Comparison of ENCODE assay signal across 9 mouse cellular contexts in genomic region chrX:73484076-73484475, GRCm38 (mm10). TPM values are rescaled to one million over a fixed set of nuclear protein-coding genes. Genes with fewer than 3 reads are reported as not detected.
A peak's percentile ranks its signal among the peaks of the same experiment; 100 is the strongest.
DNase-seq lines count a peak whose midpoint lies in the region; ATAC-seq and TF ChIP-seq lines count a peak whose summit lies in the region.
"Had no signal": no experiment of that assay in that cellular context is flagged by ENCODE, and none has a peak within 500 bp of the region (broad histone marks: within the 10 kb centered on the region; RNA-seq: fewer than 3 reads in every experiment).

No protein-coding gene starts in this region.

- intact Hi-C loops in heart, postnatal 25 days (cut with DNase I) = no loop called here

- no peak for TF ChIP-seq POLR2A in myocyte (IDR thresholded peaks at IDR 0.05; ENCODE audit: insufficient read length, low read depth)

- H3K27me3 ChIP-seq in heart, embryonic 12.5 days (replicated peaks) = peaks cover 51% of the 10 kb centered on the region
- H3K27me3 ChIP-seq in embryonic facial prominence, embryonic 14.5 days (replicated peaks; ENCODE audit: control insufficient read depth, insufficient read depth, low read length) = 0 out of 2 replicates have a peak, but pooled peaks cover 5% of the 10 kb centered on the region
- H3K27me3 ChIP-seq in intestine, embryonic 14.5 days (replicated peaks; ENCODE audit: control insufficient read depth, insufficient read depth, low read length) = 0 out of 2 replicates have a peak, but pooled peaks cover 5% of the 10 kb centered on the region
- H3K27me3 ChIP-seq in myocyte (ENCODE audit: control insufficient read depth, insufficient read depth, insufficient read length) = no peaks in the 10 kb centered on the region
- H3K27me3 ChIP-seq in midbrain, embryonic 10.5 days (ENCODE audit: low read depth, poor library complexity, severe bottlenecking) = peaks cover 82% of the 10 kb centered on the region

- H3K9ac ChIP-seq in heart, embryonic 12.5 days = peak overlapping the region; percentile 71
- peak overlapping the region; percentile 73 for H3K9ac ChIP-seq in embryonic facial prominence, embryonic 14.5 days (ENCODE audit: low read depth, low read length)
- H3K9ac ChIP-seq in intestine, embryonic 14.5 days (ENCODE audit: low read length) = peak overlapping the region; percentile 38; the same call in 1 of the 2 replicates

- DNase-seq in heart, postnatal 25 days (ENCODE audit: low spot score) = no peak
- DNase-seq in embryonic facial prominence, embryonic 14.5 days (ENCODE audit: low spot score) = no peak
- no peak for DNase-seq in intestine, embryonic 14.5 days (ENCODE audit: low spot score)
- DNase-seq in urinary bladder, adult 2 months (ENCODE audit: low spot score) = no peak
- DNase-seq in midbrain, embryonic 10.5 days (ENCODE audit: low spot score) = no peak
- no peak for DNase-seq in frontal cortex, adult 2 months (ENCODE audit: extremely low spot score in 1 of 2, low spot score in 1 of 2)

- H3K9me3 ChIP-seq in heart, embryonic 12.5 days (replicated peaks) = no peaks in the 10 kb centered on the region
- H3K9me3 ChIP-seq in embryonic facial prominence, embryonic 14.5 days (ENCODE audit: control insufficient read depth, low read length) = no peaks in the 10 kb centered on the region
- no peaks in the 10 kb centered on the region for H3K9me3 ChIP-seq in intestine, embryonic 14.5 days (ENCODE audit: control insufficient read depth, low read length)
- no peaks in the 10 kb centered on the region for H3K9me3 ChIP-seq in midbrain, embryonic 10.5 days (replicated peaks)

- 45% methylated on average over 1 of the region's 1 CpGs for WGBS in heart, embryonic 12.5 days
- 52% methylated on average over 1 of the region's 1 CpGs for WGBS in embryonic facial prominence, embryonic 14.5 days
- WGBS in intestine, embryonic 14.5 days = 50% methylated on average over 1 of the region's 1 CpGs
- WGBS in midbrain, embryonic 10.5 days = 55% methylated on average over 1 of the region's 1 CpGs

- H3K79me2 ChIP-seq in myocyte (ENCODE audit: control insufficient read depth, insufficient read depth) = peaks cover 29% of the 10 kb centered on the region

- H3K36me3 ChIP-seq in heart, embryonic 12.5 days = no peaks in the 10 kb centered on the region
- H3K36me3 ChIP-seq in embryonic facial prominence, embryonic 14.5 days (ENCODE audit: control insufficient read depth, insufficient read depth, low read length) = no peaks in the 10 kb centered on the region
- no peaks in the 10 kb centered on the region for H3K36me3 ChIP-seq in intestine, embryonic 14.5 days (ENCODE audit: control insufficient read depth, insufficient read depth, low read length)
- no peaks in the 10 kb centered on the region for H3K36me3 ChIP-seq in myocyte (ENCODE audit: control insufficient read depth, insufficient read depth)
- no peaks in the 10 kb centered on the region for H3K36me3 ChIP-seq in midbrain, embryonic 10.5 days

- 0 out of 2 replicates have a peak, but pooled peaks cover 10% of the 10 kb centered on the region for H3K4me1 ChIP-seq in heart, embryonic 12.5 days (replicated peaks)
- peaks cover 6% of the 10 kb centered on the region; the same call in 1 of the 2 replicates for H3K4me1 ChIP-seq in embryonic facial prominence, embryonic 14.5 days (ENCODE audit: control insufficient read depth, insufficient read depth, low read length)
- peaks cover 5% of the 10 kb centered on the region; the same call in 1 of the 2 replicates for H3K4me1 ChIP-seq in intestine, embryonic 14.5 days (replicated peaks; ENCODE audit: control insufficient read depth, insufficient read depth, low read length)
- H3K4me1 ChIP-seq in midbrain, embryonic 10.5 days = peaks cover 4% of the 10 kb centered on the region; the same call in 1 of the 2 replicates

- peak overlapping the region; percentile 63 for H3K4me2 ChIP-seq in heart, embryonic 12.5 days
- H3K4me2 ChIP-seq in embryonic facial prominence, embryonic 14.5 days (ENCODE audit: low read depth, low read length) = peak overlapping the region; percentile 55
- peak overlapping the region; percentile 49 for H3K4me2 ChIP-seq in intestine, embryonic 14.5 days (ENCODE audit: low read length)
- peak overlapping the region; percentile 89 for H3K4me2 ChIP-seq in myocyte (ENCODE audit: low read depth)

- peak overlapping the region; percentile 46 for H3K4me3 ChIP-seq in heart, embryonic 12.5 days
- H3K4me3 ChIP-seq in embryonic facial prominence, embryonic 14.5 days (ENCODE audit: low read depth, low read length) = peak overlapping the region; percentile 49
- peak overlapping the region; percentile 31 for H3K4me3 ChIP-seq in intestine, embryonic 14.5 days (ENCODE audit: low read depth, low read length)
- H3K4me3 ChIP-seq in myocyte = peak overlapping the region; percentile 66
- H3K4me3 ChIP-seq in midbrain, embryonic 10.5 days = no peak overlapping the region

- no peak for ATAC-seq in heart, embryonic 12.5 days (ENCODE audit: insufficient number of reproducible peaks, low FRiP score)
- no peak for ATAC-seq in embryonic facial prominence, embryonic 14.5 days (ENCODE audit: low read depth)
- ATAC-seq in intestine, embryonic 14.5 days (replicated peaks; ENCODE audit: low FRiP score, low TSS enrichment, low read depth) = no peak

- H3ac ChIP-seq in myocyte (ENCODE audit: control insufficient read depth, insufficient read length) = peak overlapping the region; percentile 2

- H3K27ac ChIP-seq in heart, embryonic 12.5 days (ENCODE audit: poor library complexity, severe bottlenecking) = peak overlapping the region; percentile 66
- H3K27ac ChIP-seq in embryonic facial prominence, embryonic 14.5 days (replicated peaks; ENCODE audit: low read depth, low read length) = peak overlapping the region; percentile 79
- H3K27ac ChIP-seq in intestine, embryonic 14.5 days (ENCODE audit: low read depth) = 0 out of 2 replicates have a peak overlapping the region, but pooled peaks have one; percentile 43
- no peak overlapping the region for H3K27ac ChIP-seq in midbrain, embryonic 10.5 days (replicated peaks)

TF ChIP-seq in myocyte, 11 proteins besides CTCF, POLR2A, EP300 and RAD21 (continues in another document):
- TF ChIP-seq E2F4 (IDR thresholded peaks at IDR 0.05; ENCODE audit: insufficient read depth) (no peak), USF1 (IDR thresholded peaks at IDR 0.05; ENCODE audit: low read depth) (no peak), TCF3 (IDR thresholded peaks at IDR 0.05; ENCODE audit: insufficient read length, low read depth) (no peak), MYOG (IDR thresholded peaks at IDR 0.05; ENCODE audit: control insufficient read depth in 1 of 3, insufficient read depth in 1 of 3, insufficient read length in 2 of 3, low read depth in 2 of 3) (no peak), MYOD1 (IDR thresholded peaks at IDR 0.05; ENCODE audit: control insufficient read depth in 1 of 3, insufficient read length in 2 of 3, low read depth in 2 of 3) (no peak), MAX (IDR thresholded peaks at IDR 0.05; ENCODE audit: low read depth) (no peak), TCF12 (IDR thresholded peaks at IDR 0.05; ENCODE audit: insufficient read depth, poor library complexity, severe bottlenecking) (no peak), REST (IDR thresholded peaks at IDR 0.05; ENCODE audit: insufficient read depth, insufficient read length) (no peak), POLR2AphosphoS2 (IDR thresholded peaks at IDR 0.05; ENCODE audit: insufficient read length, low read depth) (no peak), SRF (IDR thresholded peaks at IDR 0.05; ENCODE audit: control insufficient read depth, insufficient read length, low read depth) (no peak)

RNA-seq across cellular contexts. Expression of gene Bgn, which starts 0.7 kb away (rescaled TPM):
- polyA plus RNA-seq in heart, embryonic 12.5 days (2016; fragmentation: Nextera tagmentation; extraction: Ambion mirVana) = 71.9 and 72.9 TPM in 2 replicates
- total RNA-seq in heart, postnatal 25 days (2021) = 100 to 1,000 TPM; 213 to 224 TPM
- polyA plus RNA-seq in embryonic facial prominence, embryonic 14.5 days (2014; fragmentation: Nextera tagmentation; extraction: Ambion mirVana) = 263 and 311 TPM in 2 replicates
- 52.7 and 58.1 TPM in 2 replicates for polyA plus RNA-seq in intestine, embryonic 14.5 days (2014; fragmentation: Nextera tagmentation; extraction: Ambion mirVana)
- polyA plus RNA-seq in myocyte (2012; fragmentation: generic; extraction: Trizol) = 1,139 TPM
- polyA plus RNA-seq in urinary bladder, adult 2 months (2012; rRNA removed) = 589 and 923 TPM in 2 replicates
- 16.4 and 27.9 TPM in 2 replicates for polyA plus RNA-seq in midbrain, embryonic 10.5 days (2016; fragmentation: Nextera tagmentation; extraction: Ambion mirVana)
- polyA plus RNA-seq in frontal cortex, adult 2 months (2012; rRNA removed) = 28.2 and 30.2 TPM in 2 replicates

RNA-seq across cellular contexts. Expression of gene Atp2b3, which starts 18.8 kb away (rescaled TPM):
- polyA plus RNA-seq in heart, embryonic 12.5 days (2016; fragmentation: Nextera tagmentation; extraction: Ambion mirVana) = 0.41 and 0.48 TPM in 2 replicates
- under 1 TPM in 1 of 2 experiments, not detected in 1; 0.08 TPM for total RNA-seq in heart, postnatal 25 days (2021)
- 0.80 and 1.3 TPM in 2 replicates for polyA plus RNA-seq in embryonic facial prominence, embryonic 14.5 days (2014; fragmentation: Nextera tagmentation; extraction: Ambion mirVana)
- polyA plus RNA-seq in intestine, embryonic 14.5 days (2014; fragmentation: Nextera tagmentation; extraction: Ambion mirVana) = 0.26 and 0.49 TPM in 2 replicates
- 0.07 TPM for polyA plus RNA-seq in myocyte (2012; fragmentation: generic; extraction: Trizol)
- polyA plus RNA-seq in urinary bladder, adult 2 months (2012; rRNA removed) = 0.53 and 0.56 TPM in 2 replicates
- 0.17 and 0.19 TPM in 2 replicates for polyA plus RNA-seq in midbrain, embryonic 10.5 days (2016; fragmentation: Nextera tagmentation; extraction: Ambion mirVana)
- polyA plus RNA-seq in frontal cortex, adult 2 months (2012; rRNA removed) = 29.2 and 35.8 TPM in 2 replicates

RNA-seq across cellular contexts. Expression of gene Haus7, which starts 25.2 kb away (rescaled TPM):
- 61.4 and 63.0 TPM in 2 replicates for polyA plus RNA-seq in heart, embryonic 12.5 days (2016; fragmentation: Nextera tagmentation; extraction: Ambion mirVana)
- 1 to 10 TPM; 4.8 to 6.2 TPM for total RNA-seq in heart, postnatal 25 days (2021)
- polyA plus RNA-seq in embryonic facial prominence, embryonic 14.5 days (2014; fragmentation: Nextera tagmentation; extraction: Ambion mirVana) = 48.2 and 52.5 TPM in 2 replicates
- 58.2 and 59.4 TPM in 2 replicates for polyA plus RNA-seq in intestine, embryonic 14.5 days (2014; fragmentation: Nextera tagmentation; extraction: Ambion mirVana)
- polyA plus RNA-seq in myocyte (2012; fragmentation: generic; extraction: Trizol) = 32.6 TPM
- 19.7 and 24.8 TPM in 2 replicates for polyA plus RNA-seq in urinary bladder, adult 2 months (2012; rRNA removed)
- polyA plus RNA-seq in midbrain, embryonic 10.5 days (2016; fragmentation: Nextera tagmentation; extraction: Ambion mirVana) = 83.6 and 85.0 TPM in 2 replicates
- 11.7 and 12.7 TPM in 2 replicates for polyA plus RNA-seq in frontal cortex, adult 2 months (2012; rRNA removed)

RNA-seq across cellular contexts. Expression of gene Trex2, which starts 48.9 kb away (rescaled TPM):
- polyA plus RNA-seq in heart, embryonic 12.5 days (2016; fragmentation: Nextera tagmentation; extraction: Ambion mirVana) = not detected in 2 replicates
- not detected for total RNA-seq in heart, postnatal 25 days (2021)
- polyA plus RNA-seq in embryonic facial prominence, embryonic 14.5 days (2014; fragmentation: Nextera tagmentation; extraction: Ambion mirVana) = 1.3 and 2.9 TPM in 2 replicates
- polyA plus RNA-seq in intestine, embryonic 14.5 days (2014; fragmentation: Nextera tagmentation; extraction: Ambion mirVana) = not detected in 2 replicates
- not detected for polyA plus RNA-seq in myocyte (2012; fragmentation: generic; extraction: Trizol)
- polyA plus RNA-seq in urinary bladder, adult 2 months (2012; rRNA removed) = 3.9 and 4.8 TPM in 2 replicates
- not detected in 2 replicates for polyA plus RNA-seq in midbrain, embryonic 10.5 days (2016; fragmentation: Nextera tagmentation; extraction: Ambion mirVana)
- polyA plus RNA-seq in frontal cortex, adult 2 months (2012; rRNA removed) = not detected in 2 replicates
- total RNA-seq: gastrocnemius, postnatal 25 days had no signal

Comparison
In these comparisons a context has a peak if more than half of its experiments do, and no peak if none do; other contexts are left out.
1. RNA of gene Atp2b3, which starts 18.8 kb away (polyA plus RNA-seq): 29.2 to 35.8 TPM in frontal cortex, adult 2 months; 0.80 to 1.3 TPM in embryonic facial prominence, embryonic 14.5 days, 0.53 to 0.56 TPM in urinary bladder, adult 2 months, 0.26 to 0.49 TPM in intestine, embryonic 14.5 days, 0.41 to 0.48 TPM in heart, embryonic 12.5 days, 0.17 to 0.19 TPM in midbrain, embryonic 10.5 days and 0.07 TPM in myocyte (single experiment); every median in the first group is over 10 times any median in the second.
2. Peak in every context shown above with its lines, with median percentiles within 50 percentile points of each other: H3K4me2 ChIP-seq and H3K9ac ChIP-seq.